Mouse (Mus musculus) liver, embryonic 14.5 days (tissue): ENCODE results near the gene 4931417E11Rik. TPM values are rescaled to one million over a fixed set of nuclear protein-coding genes. Genes with fewer than 3 reads are reported as not detected.

Source experiments
- ATAC-seq: fragments of 200-750 bp; cut with Nextera tagmentation; 2 replicates; pipeline ENCODE4 v1.8.0; 2017; ENCODE audit warnings: moderate number of reproducible peaks, mild to moderate bottlenecking, moderate library complexity; ENCODE audit not compliant: insufficient read depth
- DNase-seq, 3 experiments: peaks; one replicate each; pipeline ENCODE4 v3.0.0-alpha.2; 2012 to 2013; ENCODE audit warnings: low read depth in 3 of 3, low spot score in 3 of 3
- H3K27ac ChIP-seq: fragments of 300-500 bp; sonication (generic); 2 replicates; pipeline ENCODE4 v1.5.1; 2014; ENCODE audit warnings: moderate library complexity, mild to moderate bottlenecking, control low read depth, inconsistent platforms
- H3K27me3 ChIP-seq: fragments of 300-500 bp; sonication (generic); 2 replicates; pipeline ENCODE4 v1.6.1; 2014; ENCODE audit warnings: mild to moderate bottlenecking, low read length, moderate library complexity; ENCODE audit not compliant: control insufficient read depth, insufficient read depth
- H3K36me3 ChIP-seq: fragments of 300-500 bp; sonication (generic); replicated peaks from 2 replicates; pipeline ENCODE4 v1.6.1; 2014; ENCODE audit warnings: low read depth; ENCODE audit not compliant: control insufficient read depth, insufficient read depth
- H3K4me1 ChIP-seq, 2 experiments: fragments of 200-500 bp in 1 of 2; fragments of 300-500 bp in 1 of 2; sonication (generic) in 1 of 2; replicated peaks; 2 replicates each; pipeline ENCODE4 v1.6.1; 2012 to 2014; ENCODE audit warnings: antibody characterized with exemption in 1 of 2, inconsistent platforms in 1 of 2, low read length in 1 of 2; ENCODE audit not compliant: control insufficient read depth in 2 of 2, insufficient read depth in 2 of 2
- H3K4me2 ChIP-seq: fragments of 300-500 bp; sonication (generic); 2 replicates; pipeline ENCODE4 v1.6.1; 2014; ENCODE audit warnings: low read depth, mild to moderate bottlenecking, control low read depth, moderate library complexity
- H3K4me3 ChIP-seq, 2 experiments: fragments of 200-500 bp in 1 of 2; fragments of 300-500 bp in 1 of 2; sonication (generic) in 1 of 2; 2 replicates each; pipeline ENCODE4 v1.5.1; 2012 to 2014; ENCODE audit warnings: low read depth in 2 of 2, low read length in 2 of 2, mild to moderate bottlenecking in 2 of 2, control low read depth in 1 of 2, inconsistent platforms in 1 of 2, moderate library complexity in 1 of 2; ENCODE audit not compliant: insufficient read depth in 1 of 2
- H3K9ac ChIP-seq: fragments of 300-500 bp; sonication (generic); replicated peaks from 2 replicates; pipeline ENCODE4 v1.6.1; 2014; ENCODE audit warnings: mild to moderate bottlenecking, control low read depth, moderate library complexity
- H3K9me3 ChIP-seq: fragments of 300-500 bp; sonication (generic); 2 replicates; pipeline ENCODE4 v1.6.1; 2016; ENCODE audit warnings: low read length, mixed read lengths; ENCODE audit not compliant: control insufficient read depth
- CTCF ChIP-seq: IDR thresholded peaks from 2 replicates; pipeline ENCODE4 v1.5.1; 2016; ENCODE audit warnings: antibody characterized with exemption, low read depth, control low read depth
- EP300 ChIP-seq: IDR thresholded peaks from 2 replicates; pipeline ENCODE4 v1.6.1; 2016; ENCODE audit warnings: antibody characterized with exemption, low read depth
- WGBS: fragments of 180-500 bp; shearing (Covaris S2); extraction: QIAGEN DNeasy Blood & Tissue Kit; methylation state at CpG from one replicate; pipeline ENCODE4 v1.1.7; 2014; ENCODE audit not compliant: insufficient replicate concordance; 5-methylcytosine and 5-hydroxymethylcytosine counted together
- polyA plus RNA-seq, 2 experiments: library from polyadenylated mRNA; depleted of rRNA in 1 of 2; stranded (reverse) in 1 of 2; unstranded in 1 of 2; fragments of >200 nt; fragmentation: Nextera tagmentation in 1 of 2; extraction: Ambion mirVana in 1 of 2; gene quantifications; 2 replicates each; pipeline versions ENCODE4 v1.2.1 to v1.2.3; 2012 to 2014

The 4931417E11Rik gene
- not detected in 2 replicates for polyA plus RNA-seq (2012; rRNA removed)
- not detected in 2 replicates for polyA plus RNA-seq (2014; fragmentation: Nextera tagmentation; extraction: Ambion mirVana)

DNA sequence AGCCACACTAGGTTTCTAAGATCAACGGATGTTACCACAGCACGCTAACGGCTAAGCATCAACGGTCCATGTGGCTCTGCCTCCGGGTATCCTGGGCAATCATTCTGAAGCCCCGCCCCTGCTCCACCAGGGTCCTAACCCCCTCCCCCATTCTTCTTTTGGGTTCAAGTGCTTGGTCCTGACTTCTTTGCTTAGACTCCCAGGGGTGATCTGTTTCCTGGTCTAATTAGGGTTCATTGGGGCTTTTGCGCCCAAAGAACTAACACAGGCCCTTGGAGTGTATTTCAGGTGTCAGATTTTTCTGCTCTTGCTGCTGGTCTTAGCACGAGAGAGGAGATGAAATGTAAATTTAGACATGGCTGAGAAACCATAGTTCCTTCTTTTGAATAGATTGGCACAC lies at the start of gene 4931417E11Rik:
TSS of gene 4931417E11Rik (minus strand) at position 101 of the 400 bp plus-strand sequence.
- H3K4me1 ChIP-seq, result no peaks in the 10 kb centered on the region
- WGBS, result 71% methylated on average over 8 of the region's 8 CpGs
- ATAC-seq, result no peak

DNA sequence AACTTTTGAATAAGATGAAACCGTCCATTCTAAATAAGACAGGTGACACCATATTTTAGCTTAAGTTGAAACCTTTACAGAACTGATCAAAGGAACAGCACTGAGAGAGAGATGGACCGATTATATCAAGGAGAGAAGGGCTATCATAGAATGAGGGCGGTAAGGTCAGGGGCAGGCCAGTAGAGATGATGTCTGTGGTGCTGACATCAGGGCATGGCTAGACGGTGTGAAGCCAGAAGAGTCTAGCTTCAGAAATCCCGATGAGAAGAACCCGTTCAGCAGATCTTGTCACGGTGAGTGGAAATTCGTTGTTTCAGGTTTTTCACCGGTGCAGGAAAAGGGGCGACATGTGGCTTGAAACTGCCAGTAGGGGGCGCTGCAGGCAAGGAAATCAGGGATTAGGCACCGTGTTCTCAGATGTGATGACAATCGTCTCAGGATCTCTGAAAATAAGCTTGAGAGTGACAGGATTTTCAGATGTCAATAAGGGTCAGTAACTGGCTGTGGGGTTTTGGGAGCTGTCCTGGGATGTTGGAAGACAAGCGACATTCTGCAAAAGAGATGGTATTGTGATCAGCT lies 48.4 kb upstream of the 4931417E11Rik start:
- H3K36me3 ChIP-seq, result no peaks in the 10 kb centered on the region
- no peaks in the 10 kb centered on the region for H3K9me3 ChIP-seq
- no peak overlapping the region for H3K4me3 ChIP-seq
- H3K4me1 ChIP-seq, result no peaks in the 10 kb centered on the region
- no peak overlapping the region for H3K4me2 ChIP-seq
- DNase-seq (peak in 1 of 3 experiments; percentile 7), ATAC-seq (no peak)
- WGBS, result 24% methylated on average over 14 of the region's 14 CpGs
- TF ChIP-seq CTCF (peak; percentile 83), EP300 (no peak)
- no peaks in the 10 kb centered on the region for H3K27me3 ChIP-seq
- H3K9ac ChIP-seq, result no peak overlapping the region
- H3K27ac ChIP-seq, result no peak overlapping the region

More for the DNA sequence above, at the start of gene 4931417E11Rik:
- Histone ChIP-seq H3K9me3 (no peaks in the 10 kb centered on the region), H3K4me2 (no peak within 1 kb of the TSS), H3K4me3 (no peak within 1 kb of the TSS), H3K27me3 (no peaks in the 10 kb centered on the region), H3K36me3 (no peaks in the 10 kb centered on the region), H3K27ac (no peak within 1 kb of the TSS), H3K9ac (no peak within 1 kb of the TSS)
- no peak for DNase-seq
- no peak for TF ChIP-seq CTCF
- no peak for TF ChIP-seq EP300

DNA sequence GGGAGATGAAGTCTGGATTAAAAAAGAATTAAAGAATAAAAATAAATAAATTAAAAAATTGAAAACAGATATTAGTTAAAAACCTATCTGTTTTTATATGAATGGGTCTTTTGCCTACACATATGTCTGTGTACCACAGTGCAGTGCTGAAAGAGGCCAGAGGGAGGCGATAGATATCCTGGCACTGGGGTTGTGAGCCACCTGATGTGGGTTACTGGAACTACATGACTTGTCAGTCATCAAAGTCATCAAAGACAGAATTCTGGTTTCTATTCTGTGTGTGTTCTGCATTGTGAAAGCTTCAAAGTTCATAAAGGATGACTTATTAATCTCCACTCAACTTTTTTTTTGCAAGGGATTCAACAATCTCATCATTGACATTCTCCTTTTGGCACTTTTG lies 43.4 kb upstream of the 4931417E11Rik start:
- H3K27me3 ChIP-seq, result no peaks in the 10 kb centered on the region
- no peak for ATAC-seq
- H3K9ac ChIP-seq, result no peak overlapping the region
- no peak overlapping the region for H3K4me3 ChIP-seq
- no peak overlapping the region for H3K4me2 ChIP-seq
- TF ChIP-seq CTCF (peak; percentile 39), EP300 (no peak)
- WGBS, result 13% methylated on average over 1 of the region's 1 CpGs
- H3K4me1 ChIP-seq, result no peaks in the 10 kb centered on the region
- H3K27ac ChIP-seq, result no peak overlapping the region
- H3K36me3 ChIP-seq, result no peaks in the 10 kb centered on the region
- no peak for DNase-seq
- H3K9me3 ChIP-seq, result no peaks in the 10 kb centered on the region

DNA sequence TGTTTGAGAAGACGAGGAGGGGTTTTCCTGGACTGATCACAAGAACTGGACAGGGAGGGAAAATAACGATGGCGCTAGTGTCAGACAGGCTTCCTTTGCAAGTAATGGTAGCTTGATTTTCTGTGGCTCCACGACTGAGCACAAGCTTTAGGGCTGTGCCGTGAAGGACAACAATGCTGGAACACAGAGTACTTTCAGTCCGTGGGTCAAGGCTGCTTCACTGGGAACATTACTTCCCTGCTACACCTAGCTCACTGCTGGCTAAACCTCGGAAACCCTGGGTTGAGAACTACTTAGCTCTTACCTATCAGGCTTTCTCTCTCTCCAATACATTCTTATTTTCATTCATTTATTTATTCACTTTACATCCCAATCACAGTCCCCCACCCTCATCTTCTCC lies 30.2 kb upstream of the 4931417E11Rik start:
- no peak overlapping the region for H3K4me2 ChIP-seq
- no peaks in the 10 kb centered on the region for H3K4me1 ChIP-seq
- H3K4me3 ChIP-seq, result no peak overlapping the region
- no peaks in the 10 kb centered on the region for H3K36me3 ChIP-seq
- no peak overlapping the region for H3K9ac ChIP-seq
- DNase-seq (no peak), ATAC-seq (no peak)
- 57% methylated on average over 7 of the region's 7 CpGs for WGBS
- TF ChIP-seq CTCF, result no peak
- TF ChIP-seq EP300, result no peak
- no peak overlapping the region for H3K27ac ChIP-seq
- no peaks in the 10 kb centered on the region for H3K27me3 ChIP-seq
- H3K9me3 ChIP-seq, result no peaks in the 10 kb centered on the region

DNA sequence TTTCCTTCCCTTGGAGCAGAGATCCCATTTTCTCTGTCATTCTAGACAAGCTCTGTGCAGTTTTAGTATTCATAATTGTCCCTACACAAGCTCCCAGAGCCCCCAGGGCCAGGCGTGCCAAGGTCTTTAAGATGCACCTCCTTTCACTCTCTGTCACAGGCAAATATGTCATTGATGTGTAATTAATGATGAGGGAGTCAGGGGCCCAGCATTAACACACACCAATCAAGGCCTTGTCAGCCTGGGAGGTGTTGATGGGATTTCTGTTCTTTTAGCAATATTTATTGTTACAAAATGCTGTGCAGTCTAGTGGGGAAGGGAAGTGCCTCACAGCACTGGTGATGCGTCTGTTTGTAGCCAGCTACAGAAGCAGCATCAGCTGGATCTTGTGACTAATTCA lies 27.9 kb upstream of the 4931417E11Rik start:
- H3K9ac ChIP-seq, result no peak overlapping the region
- H3K9me3 ChIP-seq, result no peaks in the 10 kb centered on the region
- WGBS, result 47% methylated on average over 2 of the region's 2 CpGs
- H3K4me2 ChIP-seq, result no peak overlapping the region
- TF ChIP-seq CTCF, result no peak
- no peak for TF ChIP-seq EP300
- H3K4me1 ChIP-seq, result no peaks in the 10 kb centered on the region
- H3K36me3 ChIP-seq, result no peaks in the 10 kb centered on the region
- H3K4me3 ChIP-seq, result no peak overlapping the region
- DNase-seq, result no peak
- no peaks in the 10 kb centered on the region for H3K27me3 ChIP-seq
- ATAC-seq, result no peak
- H3K27ac ChIP-seq, result no peak overlapping the region
